Mouse (Mus musculus) brain, adult 10 weeks (tissue): ENCODE results near the gene Ccdc136. TPM values are rescaled to one million over a fixed set of nuclear protein-coding genes. Genes with fewer than 3 reads are reported as not detected.

Experiments
- polyA plus RNA-seq: library from polyadenylated mRNA; stranded (reverse); fragments of 350-450 nt; fragmentation: Illumina TruSeq; extraction: RNeasy Lipid Tissue Mini Kit (QIAGEN cat#74804); gene quantifications from one replicate; pipeline ENCODE4 v1.2.3, GENCODE M21; 2015; ENCODE audit warnings: low read depth, low replicate concordance

The Ccdc136 gene
- 123 TPM for polyA plus RNA-seq

DNA sequence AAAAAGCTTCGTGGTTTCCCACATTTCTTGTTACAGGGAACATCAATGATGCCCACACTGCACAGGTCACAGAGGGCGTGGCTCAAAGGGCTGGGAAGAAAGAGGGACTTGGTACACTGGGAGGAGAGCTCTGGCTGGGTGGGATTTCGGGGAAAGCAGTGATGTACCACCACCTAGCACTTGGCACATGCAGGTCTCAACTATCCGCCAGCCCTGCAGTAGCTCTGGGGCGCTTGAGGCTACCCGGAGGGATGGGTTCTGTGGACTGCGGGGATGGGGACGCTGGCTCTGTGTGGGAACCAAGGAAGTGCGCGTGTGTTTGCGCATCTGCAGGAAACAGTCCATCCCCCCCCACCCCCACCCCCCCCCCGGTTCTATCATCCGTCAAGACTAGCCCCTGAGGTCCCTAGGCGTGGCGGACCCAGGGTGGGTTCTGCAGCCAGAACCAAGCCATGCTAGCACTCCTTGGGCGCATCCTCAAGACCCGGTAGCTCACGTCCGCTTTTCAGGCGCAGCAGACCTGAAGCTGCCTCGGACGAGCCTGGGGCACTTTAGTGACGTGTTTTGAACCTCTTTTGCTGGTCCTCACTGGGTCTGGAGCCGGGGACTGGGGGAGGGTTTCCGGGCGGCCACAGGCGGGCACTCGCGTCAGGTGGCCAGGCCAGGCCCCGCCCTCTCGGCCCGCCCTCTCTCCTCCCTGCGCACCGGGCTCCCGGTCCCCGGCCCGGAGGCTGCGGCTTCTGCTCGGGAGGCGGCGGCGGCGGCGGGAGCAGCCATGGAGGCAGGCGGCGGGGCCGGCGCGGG lies at the start of gene Ccdc136:
Ccdc136 (plus strand) TSS at position 400 of the 804 bp plus-strand sequence.

GRCm38 (mm10) chr6:29347665-29348370 lies 48.3 kb upstream of the Ccdc136 start, which contains the start of gene Calu:
Gene Calu, plus strand, starts transcription at chr6:29348069.

GRCm38 (mm10) chr6:29388052-29388518 lies 8.0 kb upstream of the Ccdc136 start, which contains the start of gene Opn1sw:
Gene Opn1sw, minus strand, starts transcription at chr6:29388468.

DNA sequence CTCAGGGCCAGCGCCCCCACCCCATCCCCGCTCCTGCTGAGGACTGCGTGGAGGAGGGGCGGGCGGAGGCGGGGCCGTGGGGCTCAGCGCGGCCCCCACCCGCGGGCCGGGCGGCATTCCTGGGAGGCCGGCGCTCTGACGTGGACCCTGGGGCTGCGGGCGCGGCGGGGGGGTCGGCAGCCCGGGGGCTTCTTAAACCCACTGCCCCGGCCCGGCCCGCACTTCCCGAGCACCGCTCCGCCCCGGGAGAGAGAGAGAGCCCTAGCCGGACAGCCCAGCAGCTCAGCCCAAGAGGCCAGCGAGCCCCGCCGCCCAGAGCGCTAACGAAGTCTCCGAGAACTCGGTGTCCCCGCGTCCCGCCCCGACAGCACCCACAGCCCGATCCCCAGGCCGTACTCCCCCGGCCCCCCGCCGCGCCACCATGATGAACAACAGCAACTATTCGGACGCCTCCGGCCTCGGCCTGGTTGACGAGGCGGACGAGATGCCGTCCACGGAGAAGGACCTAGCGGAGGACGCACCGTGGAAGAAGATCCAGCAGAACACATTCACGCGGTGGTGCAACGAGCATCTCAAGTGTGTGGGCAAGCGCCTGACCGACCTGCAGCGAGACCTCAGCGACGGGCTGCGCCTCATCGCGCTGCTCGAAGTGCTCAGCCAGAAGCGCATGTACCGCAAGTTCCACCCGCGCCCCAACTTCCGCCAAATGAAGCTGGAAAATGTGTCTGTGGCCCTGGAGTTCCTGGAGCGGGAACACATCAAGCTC lies 37.1 kb downstream of the Ccdc136 start, which contains the start of gene Flnc:
Flnc (plus strand) TSS at position 219 of the 766 bp plus-strand sequence.

DNA sequence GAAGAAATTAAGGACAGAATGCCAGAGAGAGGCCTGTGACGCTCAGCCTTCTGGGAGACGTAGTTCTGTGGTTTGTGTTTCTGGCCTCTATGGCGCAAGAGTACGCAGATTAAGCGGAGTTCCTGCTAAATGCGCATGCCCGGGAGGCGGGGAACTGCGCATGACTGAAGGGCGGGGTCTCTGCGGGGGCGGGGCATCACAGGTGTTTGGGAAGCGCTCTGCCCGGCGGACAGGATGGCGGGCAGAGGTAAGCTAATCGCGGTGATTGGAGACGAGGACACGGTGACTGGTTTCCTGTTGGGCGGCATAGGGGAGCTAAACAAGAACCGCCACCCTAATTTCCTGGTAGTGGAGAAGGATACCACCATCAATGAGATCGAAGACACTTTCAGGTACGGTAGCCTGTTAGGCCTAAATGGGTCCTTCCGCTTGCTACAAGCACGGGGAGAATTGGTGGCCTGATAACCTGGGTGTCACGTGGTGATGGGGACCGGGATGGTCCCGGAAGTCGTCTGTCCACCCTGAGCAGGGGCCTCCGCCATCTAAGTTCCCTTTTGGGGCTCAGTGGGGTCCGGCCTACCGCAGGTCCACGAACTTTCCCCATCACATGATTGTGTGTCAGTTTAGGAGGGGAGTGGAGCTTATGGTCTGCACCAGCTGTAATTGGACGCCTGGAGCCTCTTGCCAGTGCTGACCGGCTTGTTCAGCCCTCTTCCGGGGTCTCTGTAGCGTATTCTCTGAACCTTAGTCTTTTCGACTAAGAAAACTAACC lies 71.7 kb downstream of the Ccdc136 start, which contains the start of gene Atp6v1f:
Atp6v1f (plus strand) TSS at position 136 of the 772 bp plus-strand sequence.

DNA sequence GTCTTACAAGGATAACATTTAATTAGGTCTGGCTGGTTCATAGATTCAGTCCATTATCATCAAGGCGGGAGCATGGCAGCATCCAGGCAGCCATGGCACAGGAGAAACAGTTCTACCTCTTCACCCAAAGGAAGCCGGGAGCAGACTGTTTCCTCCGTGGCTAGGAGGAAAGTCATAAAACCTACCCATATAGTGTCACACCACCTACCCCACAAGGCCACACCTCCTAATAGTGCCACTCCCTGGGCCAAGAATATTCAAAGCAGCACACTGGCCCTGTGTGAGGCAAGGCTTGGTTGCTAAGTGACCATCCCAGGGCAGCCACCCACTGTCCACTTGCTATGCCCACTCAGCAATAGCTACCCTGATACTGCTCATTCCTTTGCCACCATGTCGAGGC lies 75.0 kb downstream of the Ccdc136 start, which contains the start of gene Atp6v1fnb:
Atp6v1fnb (plus strand) TSS at position 301 of the 400 bp plus-strand sequence.

Other genes starting within 250 kb of the Ccdc136 start
- 41.4 TPM for gene Rbm28, start 231.3 kb upstream of the Ccdc136 start, polyA plus RNA-seq
- 1.5 TPM for gene Prrt4, start 216.7 kb upstream of the Ccdc136 start, polyA plus RNA-seq
- gene Impdh1, start 179.9 kb upstream of the Ccdc136 start, polyA plus RNA-seq: 49.9 TPM
- gene Hilpda, start 123.8 kb upstream of the Ccdc136 start, polyA plus RNA-seq: 14.4 TPM
- 1.3 TPM for gene Fam71f2, start 116.7 kb upstream of the Ccdc136 start, polyA plus RNA-seq
- not detected for gene Fam71f1, start 77.2 kb upstream of the Ccdc136 start, polyA plus RNA-seq
- gene Calu, start 48.2 kb upstream of the Ccdc136 start, polyA plus RNA-seq: 81.0 TPM
- gene Opn1sw, start 7.8 kb upstream of the Ccdc136 start, polyA plus RNA-seq: not detected
- gene Flnc, start 36.9 kb downstream of the Ccdc136 start, polyA plus RNA-seq: 0.92 TPM
- 398 TPM for gene Atp6v1f, start 71.4 kb downstream of the Ccdc136 start, polyA plus RNA-seq
- not detected for gene Atp6v1fnb, start 75.1 kb downstream of the Ccdc136 start, polyA plus RNA-seq
- 1.1 TPM for gene Kcp, start 111.6 kb downstream of the Ccdc136 start, polyA plus RNA-seq
- gene Irf5, start 130.3 kb downstream of the Ccdc136 start, polyA plus RNA-seq: 3.2 TPM
- gene Tnpo3, start 213.6 kb downstream of the Ccdc136 start, polyA plus RNA-seq: 52.1 TPM